Mouse (Mus musculus) bone marrow, adult 2 months (tissue): Measurements from ENCODE around the gene Fanci.
A peak's percentile ranks its signal among the peaks of the same experiment; 100 is the strongest.

ENCODE experiments used
- CTCF ChIP-seq: fragments of 200-500 bp; IDR thresholded peaks from 2 replicates; pipeline ENCODE4 v1.5.1; 2011; ENCODE audit warnings: low read length, control low read depth; ENCODE audit not compliant: control insufficient read depth, insufficient read depth
- POLR2A ChIP-seq: fragments of 200-500 bp; IDR thresholded peaks from 2 replicates; pipeline ENCODE4 v1.6.1; 2011; ENCODE audit warnings: low read depth, mild to moderate bottlenecking, control low read depth, low read length, borderline replicate concordance; ENCODE audit not compliant: control insufficient read depth

- no peak for TF ChIP-seq POLR2A
- TF ChIP-seq CTCF, result peak; percentile 99
Measured at GRCm38 (mm10) chr7:79371321-79371879, 20.3 kb upstream of the Fanci start.
